Mouse (Mus musculus): ENCODE data around the gene P2rx6.

GRCm38 (mm10) chr16:17532676-17533329 lies 28.9 kb upstream of the P2rx6 start:
- TF ChIP-seq POLR2A (IDR thresholded peaks at IDR 0.05; ENCODE audit: insufficient read depth, low read length) (no peak), CTCF (IDR thresholded peaks at IDR 0.05; ENCODE audit: low read depth, low read length) (no peak), EP300 (IDR thresholded peaks at IDR 0.05; ENCODE audit: insufficient read depth, low read depth, low read length) (no peak)

Measured in ES-Bruce4 (cell line).